12 mouse cellular contexts compared by ENCODE assay signal in genomic region chr7:131068191-131068590, GRCm38 (mm10). TPM values are rescaled to one million over a fixed set of nuclear protein-coding genes. Genes with fewer than 3 reads are reported as not detected.
DNase-seq lines count a peak whose midpoint lies in the region; ATAC-seq and TF ChIP-seq lines count a peak whose summit lies in the region.
"Not testable (repeated sequence)": the region's sequence is repeated elsewhere in the genome, so short reads cannot be mapped to it uniquely, and the experiment has no call there.
"Had no signal": no experiment of that assay in that cellular context is flagged by ENCODE, and none has a peak within 500 bp of the region (broad histone marks: within the 10 kb centered on the region; RNA-seq: fewer than 3 reads in every experiment).

No protein-coding gene starts in this region.

- peak; percentile 45 for TF ChIP-seq CTCF in forebrain, postnatal 0 days (IDR thresholded peaks at IDR 0.05; ENCODE audit: low read depth)

- not testable (repeated sequence) for H3K4me2 ChIP-seq in forebrain, postnatal 0 days (ENCODE audit: low read depth); hindbrain, embryonic 14.5 days (replicated peaks)

- H3K9ac ChIP-seq in forebrain, postnatal 0 days; hindbrain, embryonic 14.5 days: not testable (repeated sequence)

- not testable (repeated sequence) for H3K27me3 ChIP-seq in forebrain, postnatal 0 days (ENCODE audit: insufficient read depth, low read length); hindbrain, embryonic 14.5 days (ENCODE audit: control insufficient read depth, insufficient read depth, low read length)

- H3K36me3 ChIP-seq in forebrain, postnatal 0 days (ENCODE audit: insufficient read depth); hindbrain, embryonic 14.5 days (replicated peaks; ENCODE audit: control insufficient read depth, insufficient read depth): not testable (repeated sequence)

- DNase-seq in R1 (ENCODE audit: low read depth, low spot score) = peak; percentile 16
- peak; percentile 5 for DNase-seq in cerebellum, adult 8-10 months
- DNase-seq in forebrain, postnatal 0 days = peak; percentile 10
- peak; percentile 23 for DNase-seq in hindbrain, embryonic 14.5 days (ENCODE audit: low spot score)
- peak; percentile 2 to 15 for DNase-seq in layer of hippocampus, postnatal 36 days
- peak; percentile 18 for DNase-seq in lung, postnatal 25 days (ENCODE audit: low spot score)
- DNase-seq in right cerebral cortex, postnatal 14 days = peak; percentile 28

- not testable (repeated sequence) for ATAC-seq in forebrain, postnatal 0 days; hindbrain, embryonic 14.5 days (ENCODE audit: low FRiP score)

- H3K9me3 ChIP-seq in forebrain, postnatal 0 days (ENCODE audit: low read length); hindbrain, embryonic 14.5 days (ENCODE audit: control insufficient read depth, low read length): not testable (repeated sequence)

- not testable (repeated sequence) for H3K4me3 ChIP-seq in forebrain, postnatal 0 days (ENCODE audit: low read depth, low read length); hindbrain, embryonic 14.5 days (replicated peaks; ENCODE audit: low read length)

- H3K27ac ChIP-seq in forebrain, postnatal 0 days (ENCODE audit: low read depth, low read length); hindbrain, embryonic 14.5 days: not testable (repeated sequence)

- WGBS in forebrain, postnatal 0 days = 2% methylated on average over 1 of the region's 1 CpGs
- WGBS in hindbrain, embryonic 14.5 days = 8% methylated on average over 1 of the region's 1 CpGs

- not testable (repeated sequence) for H3K4me1 ChIP-seq in forebrain, postnatal 0 days (ENCODE audit: insufficient read depth); hindbrain, embryonic 14.5 days (replicated peaks; ENCODE audit: control insufficient read depth, insufficient read depth, low read length)

RNA-seq across cellular contexts. Expression of gene Dmbt1, which starts 36.3 kb away (rescaled TPM):
- total RNA-seq in forebrain, postnatal 0 days (2014; rRNA removed) = not detected in 2 replicates
- polyA plus RNA-seq in forebrain, postnatal 0 days (2015; fragmentation: Nextera tagmentation; extraction: Ambion mirVana) = not detected in 2 replicates
- not detected in 2 replicates for polyA plus RNA-seq in hindbrain, embryonic 14.5 days (2014; fragmentation: Nextera tagmentation; extraction: Ambion mirVana)
- not detected for total RNA-seq in layer of hippocampus, postnatal 36 days (2021)
- total RNA-seq: hematopoietic stem cell, adult 5-6 weeks; left cerebral cortex, postnatal 36 days had no signal
- polyA plus RNA-seq: embryonic facial prominence, embryonic 12.5 days; G1E; lung, embryonic 15.5 days had no signal
